Mouse (Mus musculus) G1E (cell line): ENCODE measurements around the gene Gabarap. TPM values are rescaled to one million over a fixed set of nuclear protein-coding genes. Genes with fewer than 3 reads are reported as not detected.

Experiments
- ATAC-seq: 2 replicates; pipeline ENCODE4 v1.8.0; 2016; ENCODE audit warnings: mild to moderate bottlenecking; ENCODE audit not compliant: insufficient number of reproducible peaks, poor library complexity, low FRiP score, severe bottlenecking; ENCODE audit errors: extremely low read depth
- DNase-seq: peaks from one replicate; pipeline ENCODE4 v3.0.0; 2012; ENCODE audit warnings: low spot score
- H3K27me3 ChIP-seq: 2 replicates; pipeline ENCODE4 v1.6.1; 2012; ENCODE audit warnings: mild to moderate bottlenecking, low read length, inconsistent platforms; ENCODE audit not compliant: insufficient read depth
- H3K36me3 ChIP-seq: replicated peaks from 2 replicates; pipeline ENCODE3; 2012; ENCODE audit warnings: mild to moderate bottlenecking, inconsistent platforms
- H3K4me1 ChIP-seq: 2 replicates; pipeline ENCODE4 v1.6.1; 2012; ENCODE audit warnings: low read depth, low read length, inconsistent platforms, mixed read lengths; ENCODE audit not compliant: insufficient read depth
- H3K4me3 ChIP-seq: 2 replicates; pipeline ENCODE4 v1.5.1; 2012; ENCODE audit warnings: low read depth, mild to moderate bottlenecking, inconsistent platforms, low read length, moderate library complexity, mixed read lengths
- H3K9me3 ChIP-seq: replicated peaks from 2 replicates; pipeline ENCODE4 v1.6.1; 2012; ENCODE audit warnings: inconsistent platforms
- CTCF ChIP-seq: IDR thresholded peaks from 2 replicates; pipeline ENCODE4 v1.5.1; 2012; ENCODE audit warnings: low read depth, low read length, inconsistent platforms, mixed read lengths
- GATA1 ChIP-seq: IDR thresholded peaks from 2 replicates; pipeline ENCODE4 v1.6.1; 2012; ENCODE audit warnings: borderline replicate concordance, low read length, inconsistent platforms, mixed read lengths
- GATA2 ChIP-seq: IDR thresholded peaks from 2 replicates; pipeline ENCODE4 v1.6.1; 2012; ENCODE audit warnings: low read depth, low read length, inconsistent platforms, borderline replicate concordance
- POLR2AphosphoS5 ChIP-seq: IDR thresholded peaks from 2 replicates; pipeline ENCODE4 v1.6.1; 2012; ENCODE audit warnings: low read depth, low read length, inconsistent platforms; ENCODE audit not compliant: insufficient replicate concordance
- TAL1 ChIP-seq: conservative IDR thresholded peaks from 2 replicates; pipeline ENCODE4 v1.6.1; 2012; ENCODE audit warnings: low read depth, low read length, inconsistent platforms, mixed read lengths
- polyA plus RNA-seq: library from polyadenylated mRNA; stranded (reverse); fragments of >175 nt; gene quantifications from 2 replicates; pipeline ENCODE4 v1.2.3, GENCODE M21; 2012
- total RNA-seq, 2 experiments: library from RNA; stranded (forward) in 1 of 2; stranded (reverse) in 1 of 2; fragments of 200-1000 nt in 1 of 2; fragments of >200 nt in 1 of 2; fragmentation: Nextera tagmentation in 1 of 2; gene quantifications; 2 replicates each; pipeline ENCODE4 v1.2.3; 2014 to 2017

Gene Gabarap
- total and polyA plus RNA-seq, 3 experiments, result 345 to 762 (median 569) TPM

- Histone ChIP-seq H3K36me3 (no peaks in the 10 kb centered on the region), H3K4me1 (peaks cover 62% of the 10 kb centered on the region), H3K27me3 (peaks cover 18% of the 10 kb centered on the region), H3K4me3 (no peak overlapping the region), H3K9me3 (no peaks in the 10 kb centered on the region)
- ATAC-seq (no peak), DNase-seq (no peak)
- TF ChIP-seq POLR2AphosphoS5 (no peak), CTCF (no peak), GATA1 (no peak), GATA2 (no peak), TAL1 (no peak)
Observed at GRCm38 (mm10) chr11:70019495-70020021, 28.6 kb downstream of the Gabarap start.

GRCm38 (mm10) chr11:70020022-70020631, 29.2 kb downstream of the Gabarap start:
- peaks cover 23% of the 10 kb centered on the region for H3K27me3 ChIP-seq
- no peak overlapping the region for H3K4me3 ChIP-seq
- no peaks in the 10 kb centered on the region for H3K36me3 ChIP-seq
- TF ChIP-seq CTCF (no peak), GATA2 (no peak), POLR2AphosphoS5 (no peak), GATA1 (no peak), TAL1 (no peak)
- H3K4me1 ChIP-seq, result peaks cover 57% of the 10 kb centered on the region
- DNase-seq (no peak), ATAC-seq (no peak)
- H3K9me3 ChIP-seq, result no peaks in the 10 kb centered on the region

- Histone ChIP-seq H3K36me3 (no peaks in the 10 kb centered on the region), H3K4me3 (peak overlapping the region; percentile 70), H3K4me1 (peaks cover 53% of the 10 kb centered on the region), H3K27me3 (peaks cover 30% of the 10 kb centered on the region), H3K9me3 (no peaks in the 10 kb centered on the region)
- DNase-seq (peak; percentile 74), ATAC-seq (peak; percentile 70)
- TF ChIP-seq CTCF (peak; percentile 34; the same call in 1 of the 2 replicates), TAL1 (no peak)
Observed at GRCm38 (mm10) chr11:70020731-70021263, 29.9 kb downstream of the Gabarap start.

GRCm38 (mm10) chr11:70021264-70022132, 30.6 kb downstream of the Gabarap start:
- no peaks in the 10 kb centered on the region for H3K36me3 ChIP-seq
- H3K9me3 ChIP-seq, result no peaks in the 10 kb centered on the region
- peaks cover 37% of the 10 kb centered on the region for H3K27me3 ChIP-seq
- DNase-seq, result peak; percentile 83
- peak overlapping the region; percentile 70 for H3K4me3 ChIP-seq
- peak; percentile 76 for ATAC-seq
- TF ChIP-seq GATA2, result no peak
- TF ChIP-seq CTCF, result no peak
- TF ChIP-seq GATA1, result no peak
- no peak for TF ChIP-seq TAL1
- TF ChIP-seq POLR2AphosphoS5, result no peak
- peaks cover 54% of the 10 kb centered on the region for H3K4me1 ChIP-seq

GRCm38 (mm10) chr11:70023481-70024150, 32.7 kb downstream of the Gabarap start:
- H3K4me1 ChIP-seq, result peaks cover 55% of the 10 kb centered on the region
- no peak overlapping the region for H3K4me3 ChIP-seq
- H3K36me3 ChIP-seq, result no peaks in the 10 kb centered on the region
- H3K9me3 ChIP-seq, result no peaks in the 10 kb centered on the region
- DNase-seq (no peak), ATAC-seq (no peak)
- peaks cover 55% of the 10 kb centered on the region for H3K27me3 ChIP-seq
- no peak for TF ChIP-seq CTCF
- no peak for TF ChIP-seq TAL1
- no peak for TF ChIP-seq GATA2
- no peak for TF ChIP-seq GATA1
- no peak for TF ChIP-seq POLR2AphosphoS5

GRCm38 (mm10) chr11:70024151-70024514, 33.2 kb downstream of the Gabarap start:
- H3K27me3 ChIP-seq, result peaks cover 60% of the 10 kb centered on the region
- DNase-seq (no peak), ATAC-seq (no peak)
- no peak overlapping the region for H3K4me3 ChIP-seq
- H3K36me3 ChIP-seq, result no peaks in the 10 kb centered on the region
- no peaks in the 10 kb centered on the region for H3K9me3 ChIP-seq
- no peak for TF ChIP-seq CTCF
- no peak for TF ChIP-seq GATA2
- no peak for TF ChIP-seq POLR2AphosphoS5
- no peak for TF ChIP-seq TAL1
- no peak for TF ChIP-seq GATA1
- H3K4me1 ChIP-seq, result peaks cover 55% of the 10 kb centered on the region
